Mouse (Mus musculus) heart, embryonic 16.5 days (tissue): ENCODE results near the gene Alpk3. TPM values are rescaled to one million over a fixed set of nuclear protein-coding genes. Genes with fewer than 3 reads are reported as not detected.
"Not testable (repeated sequence)": the region's sequence is repeated elsewhere in the genome, so short reads cannot be mapped to it uniquely, and the experiment has no call there.

Experiments used
- ATAC-seq: fragments of 200-750 bp; cut with Nextera tagmentation; replicated peaks from 2 replicates; pipeline ENCODE4 v1.8.0; 2017; ENCODE audit warnings: moderate number of reproducible peaks; ENCODE audit not compliant: insufficient read depth, low FRiP score; ENCODE audit errors: extremely low read depth
- H3K27ac ChIP-seq: fragments of 300-500 bp; sonication (generic); 2 replicates; pipeline ENCODE4 v1.5.1; 2014; ENCODE audit warnings: mild to moderate bottlenecking, low read length, control low read depth, moderate library complexity
- H3K27me3 ChIP-seq: fragments of 300-500 bp; sonication (generic); 2 replicates; pipeline ENCODE4 v1.6.1; 2014; ENCODE audit warnings: low read length, mixed read lengths; ENCODE audit not compliant: control insufficient read depth, insufficient read depth
- H3K36me3 ChIP-seq: fragments of 300-500 bp; sonication (generic); 2 replicates; pipeline ENCODE4 v1.6.1; 2014; ENCODE audit not compliant: control insufficient read depth, insufficient read depth
- H3K4me1 ChIP-seq: fragments of 300-500 bp; sonication (generic); 2 replicates; pipeline ENCODE4 v1.6.1; 2014; ENCODE audit warnings: low read length, mixed read lengths; ENCODE audit not compliant: control insufficient read depth, insufficient read depth
- H3K4me2 ChIP-seq: fragments of 300-500 bp; sonication (generic); 2 replicates; pipeline ENCODE4 v1.6.1; 2014; ENCODE audit warnings: low read depth, mild to moderate bottlenecking, control low read depth, low read length
- H3K4me3 ChIP-seq: fragments of 300-500 bp; sonication (generic); 2 replicates; pipeline ENCODE4 v1.5.1; 2014; ENCODE audit warnings: mild to moderate bottlenecking, control low read depth, low read length
- H3K9ac ChIP-seq: fragments of 300-500 bp; sonication (generic); 2 replicates; pipeline ENCODE4 v1.6.1; 2014; ENCODE audit warnings: low read length, control low read depth
- H3K9me3 ChIP-seq: fragments of 300-500 bp; sonication (generic); replicated peaks from 2 replicates; pipeline ENCODE4 v1.6.1; 2016; ENCODE audit warnings: low read length; ENCODE audit not compliant: control insufficient read depth
- WGBS: fragments of 180-500 bp; shearing (Covaris S2); extraction: QIAGEN DNeasy Blood & Tissue Kit; methylation state at CpG from one replicate; pipeline ENCODE4 v1.1.7; 2014; 5-methylcytosine and 5-hydroxymethylcytosine counted together
- polyA plus RNA-seq: library from polyadenylated mRNA; unstranded; fragments of >200 nt; fragmentation: Nextera tagmentation; extraction: Ambion mirVana; gene quantifications from 2 replicates; pipeline ENCODE4 v1.2.1, GENCODE M21; 2015

The Alpk3 gene
- polyA plus RNA-seq, 1 experiment from 2014 or later: 18.2 TPM

DNA sequence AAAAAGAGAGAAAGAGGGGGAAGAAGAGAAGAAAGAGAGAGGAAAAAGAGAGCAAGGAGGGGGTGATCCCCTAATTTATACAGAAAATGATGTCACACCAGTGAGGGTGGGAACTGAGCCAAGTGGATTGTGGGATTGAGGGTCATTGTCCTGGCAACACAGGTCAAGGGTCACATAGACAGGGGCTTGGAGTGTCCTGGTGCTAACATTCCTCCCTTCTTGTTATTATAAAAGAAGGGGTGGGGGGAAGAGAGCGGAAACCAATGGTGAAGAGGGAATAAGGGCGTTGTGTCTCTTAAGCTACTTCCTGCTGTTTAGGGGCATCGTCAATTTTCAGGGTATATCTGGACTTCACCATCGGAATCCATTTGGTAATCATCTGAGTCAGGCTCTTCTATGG lies 85.7 kb downstream of the Alpk3 start:
- not testable (repeated sequence) for H3K4me2 ChIP-seq, H3K27ac ChIP-seq, ATAC-seq, H3K36me3 ChIP-seq, H3K9ac ChIP-seq, H3K27me3 ChIP-seq, H3K4me1 ChIP-seq, H3K4me3 ChIP-seq, H3K9me3 ChIP-seq
- 57% methylated on average over 4 of the region's 4 CpGs for WGBS

DNA sequence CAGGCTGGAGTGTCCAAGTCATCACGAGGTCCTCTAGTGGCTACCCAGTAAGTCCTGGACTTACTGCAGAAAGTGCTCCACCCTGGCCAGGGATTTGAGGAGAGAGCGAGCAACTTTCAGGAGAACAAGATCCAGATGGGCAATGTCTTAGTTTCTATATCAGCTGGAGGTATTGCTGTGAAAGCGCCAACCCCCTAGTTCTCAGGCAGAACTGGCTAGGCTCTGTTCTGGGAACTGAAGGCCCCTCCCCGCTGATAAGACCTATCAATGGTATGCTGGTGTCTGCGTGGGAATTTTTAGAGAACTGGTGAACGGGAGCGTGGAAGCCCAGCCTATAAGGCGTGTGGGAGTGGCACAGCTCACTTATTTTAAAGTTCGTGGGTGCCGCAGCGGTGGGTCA lies 92.4 kb downstream of the Alpk3 start:
- H3K27ac ChIP-seq: peak overlapping the region; percentile 42; the same call in 1 of the 2 replicates
- peaks cover 8% of the 10 kb centered on the region for H3K9me3 ChIP-seq
- H3K4me2 ChIP-seq: peak overlapping the region; percentile 27; the same call in 1 of the 2 replicates
- no peak overlapping the region for H3K9ac ChIP-seq
- H3K27me3 ChIP-seq: no peaks in the 10 kb centered on the region
- no peak overlapping the region for H3K4me3 ChIP-seq
- peak; percentile 73 for ATAC-seq
- H3K36me3 ChIP-seq: no peaks in the 10 kb centered on the region
- H3K4me1 ChIP-seq: peaks cover 6% of the 10 kb centered on the region
- 45% methylated on average over 11 of the region's 11 CpGs for WGBS

DNA sequence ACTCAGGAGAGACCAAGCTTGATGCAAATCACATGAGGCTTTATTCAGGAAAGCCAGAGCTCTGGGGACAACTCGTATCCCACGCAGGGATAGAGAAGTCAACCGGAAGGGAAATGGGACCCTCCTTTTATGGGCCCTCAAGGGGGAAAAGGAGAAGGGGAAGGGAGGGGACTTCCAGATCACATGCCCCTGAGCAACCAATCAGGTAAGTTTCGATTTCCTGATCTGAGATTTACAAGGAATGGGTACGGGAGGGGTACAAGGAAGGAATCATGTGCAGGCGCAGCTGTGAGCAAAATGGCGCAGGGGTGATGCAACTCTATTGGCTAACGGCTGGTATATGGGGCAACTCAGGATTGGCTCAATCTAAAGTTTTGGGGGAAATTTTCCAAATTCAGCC lies 93.8 kb downstream of the Alpk3 start:
- 95% methylated on average over 8 of the region's 8 CpGs for WGBS
- H3K4me3 ChIP-seq: no peak overlapping the region
- H3K9me3 ChIP-seq: peaks cover 8% of the 10 kb centered on the region
- no peak for ATAC-seq
- peaks cover 8% of the 10 kb centered on the region for H3K4me1 ChIP-seq
- H3K9ac ChIP-seq: no peak overlapping the region
- no peak overlapping the region for H3K4me2 ChIP-seq
- no peaks in the 10 kb centered on the region for H3K36me3 ChIP-seq
- no peak overlapping the region for H3K27ac ChIP-seq
- no peaks in the 10 kb centered on the region for H3K27me3 ChIP-seq

DNA sequence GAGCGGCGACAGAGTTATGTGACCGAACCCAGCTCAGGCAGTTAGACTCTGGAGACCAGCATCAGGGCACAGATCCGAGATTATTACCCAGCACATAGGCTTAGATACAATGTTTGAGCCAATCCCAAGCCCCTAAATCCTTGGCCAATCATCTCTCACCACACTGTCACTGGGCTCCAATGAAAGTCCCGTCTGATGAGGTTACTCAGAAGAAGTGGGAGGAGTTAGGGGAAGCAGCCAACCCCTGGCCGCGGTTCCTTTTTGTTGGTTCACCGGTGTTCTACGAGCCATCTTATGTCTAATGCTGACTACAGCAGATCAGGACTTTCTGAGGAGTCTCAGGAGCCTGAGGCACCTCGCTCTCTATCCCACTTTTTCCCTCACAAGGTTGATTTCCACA lies 94.9 kb downstream of the Alpk3 start:
- 96% methylated on average over 10 of the region's 10 CpGs for WGBS

DNA sequence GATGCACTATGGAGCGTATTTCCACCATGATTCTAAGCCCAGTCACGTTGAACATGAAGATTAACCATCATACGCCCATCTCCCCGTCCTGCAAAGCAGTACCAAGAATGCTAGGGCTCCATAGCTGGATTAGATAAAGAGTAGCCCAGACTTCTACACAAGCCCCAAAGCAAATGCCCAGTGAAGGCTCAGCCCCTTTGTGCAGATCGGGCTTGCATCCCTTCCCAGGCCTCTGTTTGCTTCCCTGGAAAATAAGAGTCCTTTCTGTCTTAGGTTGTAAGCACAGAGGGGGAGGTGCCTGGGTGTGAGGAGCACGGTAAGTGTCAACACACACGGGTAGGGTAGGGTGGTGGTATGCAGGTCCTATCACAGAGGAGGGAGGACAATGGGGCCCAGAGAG lies 95.4 kb downstream of the Alpk3 start:
- H3K4me2 ChIP-seq: no peak overlapping the region
- H3K9me3 ChIP-seq: peaks cover 8% of the 10 kb centered on the region
- no peak overlapping the region for H3K27ac ChIP-seq
- no peak overlapping the region for H3K4me3 ChIP-seq
- peaks cover 8% of the 10 kb centered on the region for H3K4me1 ChIP-seq
- no peaks in the 10 kb centered on the region for H3K27me3 ChIP-seq
- WGBS: 71% methylated on average over 7 of the region's 7 CpGs
- no peak for ATAC-seq
- no peaks in the 10 kb centered on the region for H3K36me3 ChIP-seq
- H3K9ac ChIP-seq: no peak overlapping the region

More for the DNA sequence above, 94.9 kb downstream of the Alpk3 start:
- Histone ChIP-seq H3K9me3 (peaks cover 8% of the 10 kb centered on the region), H3K27me3 (no peaks in the 10 kb centered on the region), H3K4me2 (no peak overlapping the region), H3K4me3 (no peak overlapping the region), H3K36me3 (no peaks in the 10 kb centered on the region), H3K9ac (no peak overlapping the region), H3K27ac (no peak overlapping the region), H3K4me1 (peaks cover 8% of the 10 kb centered on the region)
- ATAC-seq: no peak

DNA sequence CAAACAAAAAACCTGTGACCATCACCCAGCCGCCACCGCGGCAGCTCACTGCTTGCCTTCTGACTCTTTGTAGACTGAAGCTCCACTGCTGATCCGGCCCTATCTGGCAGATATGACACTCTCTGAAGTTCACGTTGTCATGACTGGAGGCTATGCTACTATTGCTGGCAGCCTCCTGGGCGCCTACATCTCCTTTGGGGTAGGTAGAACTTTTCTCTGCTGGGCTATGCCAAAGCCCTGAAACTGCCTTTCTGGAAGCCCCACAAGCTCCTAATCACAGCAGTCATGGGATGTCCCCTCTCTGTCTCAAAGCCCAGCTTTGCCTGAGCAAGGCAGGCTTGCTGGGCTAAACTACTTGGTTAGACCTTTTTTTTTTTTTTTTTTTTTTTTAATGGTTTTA lies 95.9 kb downstream of the Alpk3 start:
- 68% methylated on average over 6 of the region's 6 CpGs for WGBS
- H3K36me3 ChIP-seq: no peaks in the 10 kb centered on the region
- no peak overlapping the region for H3K9ac ChIP-seq
- H3K4me1 ChIP-seq: peaks cover 8% of the 10 kb centered on the region
- no peak overlapping the region for H3K4me2 ChIP-seq
- ATAC-seq: no peak
- no peaks in the 10 kb centered on the region for H3K27me3 ChIP-seq
- no peak overlapping the region for H3K4me3 ChIP-seq
- H3K9me3 ChIP-seq: peaks cover 8% of the 10 kb centered on the region
- H3K27ac ChIP-seq: no peak overlapping the region

DNA sequence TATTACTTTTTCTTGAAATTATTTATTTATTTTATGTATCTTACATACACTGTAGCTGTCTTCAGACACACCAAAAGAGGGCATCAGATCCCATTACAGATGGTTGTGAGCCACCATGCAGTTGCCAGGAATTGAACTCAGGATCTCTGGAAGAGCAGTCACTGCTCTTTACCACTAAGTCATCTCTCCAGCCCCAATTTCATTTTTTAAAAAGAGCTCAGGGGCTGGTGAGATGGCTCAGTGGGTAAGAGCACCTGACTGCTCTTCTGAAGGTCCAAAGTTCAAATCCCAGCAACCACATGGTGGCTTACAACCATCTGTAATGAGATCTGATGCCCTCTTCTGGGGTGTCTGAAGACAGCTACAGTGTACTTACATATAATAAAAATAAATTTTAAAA lies 96.8 kb downstream of the Alpk3 start:
- H3K9me3 ChIP-seq, H3K36me3 ChIP-seq, H3K4me2 ChIP-seq, H3K4me3 ChIP-seq, H3K27ac ChIP-seq, H3K27me3 ChIP-seq, ATAC-seq, H3K4me1 ChIP-seq, H3K9ac ChIP-seq: not testable (repeated sequence)

DNA sequence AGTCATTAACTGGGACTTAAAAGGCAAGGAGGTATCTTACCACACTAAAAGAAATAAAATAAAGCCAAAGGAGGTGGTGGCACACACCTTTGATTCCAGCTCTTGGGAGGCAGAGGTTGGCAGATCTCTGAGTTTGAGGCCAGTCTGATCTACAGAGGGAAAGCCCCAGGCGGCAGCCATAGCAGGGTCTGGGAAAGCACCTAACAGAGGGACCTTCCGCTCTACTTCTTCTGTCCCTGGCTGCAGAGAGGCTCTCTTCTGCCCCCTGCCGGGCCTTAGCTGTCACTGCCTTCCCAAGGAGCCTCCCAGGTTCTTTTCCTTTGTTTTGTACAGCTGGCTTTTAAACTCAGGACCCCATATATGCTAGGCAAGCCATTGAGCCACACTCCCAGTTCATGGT lies 97.6 kb downstream of the Alpk3 start:
- peak; percentile 81 for ATAC-seq
- 2% methylated on average over 3 of the region's 3 CpGs for WGBS
- peaks cover 8% of the 10 kb centered on the region for H3K9me3 ChIP-seq
- no peaks in the 10 kb centered on the region for H3K36me3 ChIP-seq
- no peak overlapping the region for H3K27ac ChIP-seq
- no peaks in the 10 kb centered on the region for H3K27me3 ChIP-seq
- peaks cover 4% of the 10 kb centered on the region for H3K4me1 ChIP-seq
- no peak overlapping the region for H3K4me2 ChIP-seq
- H3K9ac ChIP-seq: peak overlapping the region; percentile 25; the same call in 1 of the 2 replicates
- H3K4me3 ChIP-seq: no peak overlapping the region
